Mouse (Mus musculus) cerebellum, adult 2 months (tissue): ENCODE results near the gene Eif3k. TPM values are rescaled to one million over a fixed set of nuclear protein-coding genes. Genes with fewer than 3 reads are reported as not detected.
A peak's percentile ranks its signal among the peaks of the same experiment; 100 is the strongest.

Source experiments
- DNase-seq, 2 experiments: peaks; one replicate each; pipeline ENCODE4 v3.0.0; 2021
- H3K27ac ChIP-seq: fragments of 200-500 bp; 2 replicates; pipeline ENCODE4 v1.5.1; 2012; ENCODE audit warnings: low read length, control low read depth, inconsistent platforms; ENCODE audit not compliant: insufficient read depth
- H3K27me3 ChIP-seq: fragments of 200-500 bp; 2 replicates; pipeline ENCODE4 v1.6.1; 2012; ENCODE audit warnings: inconsistent platforms, mild to moderate bottlenecking, low read length, moderate library complexity; ENCODE audit not compliant: control insufficient read depth, insufficient read depth
- H3K4me1 ChIP-seq: fragments of 200-500 bp; 2 replicates; pipeline ENCODE4 v1.6.1; 2011; ENCODE audit warnings: low read length; ENCODE audit not compliant: control insufficient read depth, insufficient read depth
- H3K4me3 ChIP-seq: fragments of 200-500 bp; replicated peaks from 2 replicates; pipeline ENCODE3; 2011; ENCODE audit warnings: mild to moderate bottlenecking, low read depth, low read length, control low read depth; ENCODE audit not compliant: insufficient read depth
- CTCF ChIP-seq: fragments of 200-500 bp; IDR thresholded peaks from 2 replicates; pipeline ENCODE4 v1.5.1; 2011; ENCODE audit warnings: low read depth, mild to moderate bottlenecking, control low read depth, low read length, moderate library complexity, borderline replicate concordance; ENCODE audit not compliant: insufficient read depth
- POLR2A ChIP-seq: fragments of 200-500 bp; IDR thresholded peaks from 2 replicates; pipeline ENCODE4 v1.6.1; 2011; ENCODE audit warnings: low read length, control low read depth, borderline replicate concordance; ENCODE audit not compliant: insufficient read depth
- WGBS: fragments of 180-500 bp; shearing (Covaris S2); methylation state at CpG from one replicate; pipeline ENCODE4 v1.1.7; 2018; 5-methylcytosine and 5-hydroxymethylcytosine counted together
- polyA plus RNA-seq: library from polyadenylated mRNA; depleted of rRNA; stranded (reverse); fragments of >200 nt; gene quantifications from 2 replicates; pipeline ENCODE4 v1.2.3, GENCODE M21; 2012

Eif3k gene
- polyA plus RNA-seq, 1 experiment = 322 TPM

DNA sequence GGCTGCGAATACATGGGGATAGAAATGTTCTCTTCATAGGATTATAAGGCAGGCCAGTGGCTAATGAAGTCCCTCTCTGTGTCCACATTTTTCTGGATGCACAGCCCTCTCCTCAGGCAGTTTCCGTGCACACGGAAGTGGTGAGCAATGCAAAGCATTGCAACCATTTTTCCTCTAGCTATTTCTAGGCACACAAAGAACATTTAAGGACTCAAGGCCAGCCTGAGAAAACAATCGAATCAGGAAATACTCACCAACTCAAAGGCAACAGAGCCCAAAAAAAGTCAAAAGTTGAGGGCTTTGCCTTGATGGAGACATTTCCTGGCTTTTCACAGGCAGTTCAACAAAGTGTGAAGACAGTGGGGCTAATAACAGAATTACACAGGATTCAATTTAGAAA, 40.5 kb downstream of the Eif3k start:
- Histone ChIP-seq H3K27ac (peak overlapping the region; percentile 67; the same call in 1 of the 2 replicates), H3K4me3 (no peak overlapping the region), H3K27me3 (no peaks in the 10 kb centered on the region), H3K4me1 (peaks cover 25% of the 10 kb centered on the region)
- TF ChIP-seq POLR2A (no peak), CTCF (no peak)
- DNase-seq = no peak
- 84% methylated on average over 4 of the region's 4 CpGs for WGBS

DNA sequence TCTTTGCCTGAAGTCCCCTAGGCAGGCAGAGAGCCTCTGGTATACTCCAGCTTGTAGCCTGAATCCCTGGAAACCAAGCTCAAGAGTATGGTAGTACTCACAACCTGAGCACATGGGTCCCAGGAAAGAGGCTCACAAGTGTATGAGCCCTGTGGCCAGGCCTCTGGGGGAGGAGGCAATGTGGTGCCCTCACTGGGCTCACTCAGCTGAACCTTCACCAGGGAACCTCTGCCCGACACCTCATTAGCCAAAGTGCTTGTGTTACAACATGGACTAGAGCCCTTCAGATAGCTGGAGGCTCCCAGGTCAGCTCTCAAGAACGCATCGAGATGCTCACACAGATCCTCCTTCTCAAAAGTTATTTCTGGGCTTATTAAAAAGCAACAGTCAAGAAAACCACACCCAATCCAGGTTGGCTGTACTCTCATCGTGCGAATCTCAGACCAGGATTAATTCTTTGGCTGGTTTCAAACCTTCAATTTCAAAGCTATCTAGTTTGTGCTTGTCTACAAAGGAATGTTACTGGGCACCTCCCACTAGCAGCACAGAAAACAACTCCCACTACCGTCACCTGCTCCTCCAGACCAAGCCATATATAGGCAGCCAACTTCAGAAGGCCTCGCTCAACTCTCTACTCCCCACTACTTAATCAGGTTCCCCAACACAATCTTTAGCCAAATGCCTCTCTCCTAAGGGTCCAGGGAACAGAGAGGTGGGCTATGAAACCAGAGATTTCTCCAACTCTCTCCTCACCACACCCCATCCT, 42.1 kb downstream of the Eif3k start:
- no peak for TF ChIP-seq CTCF
- no peak for TF ChIP-seq POLR2A
- Histone ChIP-seq H3K27ac (peak overlapping the region; percentile 35), H3K4me1 (peaks cover 20% of the 10 kb centered on the region), H3K4me3 (no peak overlapping the region), H3K27me3 (no peaks in the 10 kb centered on the region)
- no peak for DNase-seq
- WGBS = 83% methylated on average over 7 of the region's 7 CpGs

DNA sequence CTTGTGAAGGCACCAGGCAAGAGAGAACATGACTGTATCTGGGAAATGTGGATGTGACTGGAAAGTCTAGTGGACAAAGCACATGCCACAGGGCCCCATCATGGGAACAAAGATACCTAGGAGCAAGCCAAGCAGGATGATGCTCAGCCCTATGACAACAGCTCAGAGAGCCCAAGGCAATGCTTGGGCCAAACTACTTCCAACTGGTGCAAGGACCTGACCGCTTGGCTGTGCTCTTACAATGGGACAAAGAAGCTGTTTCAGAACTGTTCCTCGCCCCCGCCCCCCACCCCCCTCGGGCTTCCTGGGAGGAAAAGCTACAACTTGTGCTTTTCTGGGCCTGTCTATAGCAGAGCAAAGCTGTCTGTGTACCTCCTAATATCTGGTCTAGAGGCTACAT, 43.0 kb downstream of the Eif3k start:
- H3K27ac ChIP-seq = peak overlapping the region; percentile 12; the same call in 1 of the 2 replicates
- no peak for DNase-seq
- WGBS = 63% methylated on average over 4 of the region's 4 CpGs
- H3K27me3 ChIP-seq = no peaks in the 10 kb centered on the region
- H3K4me1 ChIP-seq = peaks cover 29% of the 10 kb centered on the region
- H3K4me3 ChIP-seq = no peak overlapping the region
- no peak for TF ChIP-seq POLR2A

DNA sequence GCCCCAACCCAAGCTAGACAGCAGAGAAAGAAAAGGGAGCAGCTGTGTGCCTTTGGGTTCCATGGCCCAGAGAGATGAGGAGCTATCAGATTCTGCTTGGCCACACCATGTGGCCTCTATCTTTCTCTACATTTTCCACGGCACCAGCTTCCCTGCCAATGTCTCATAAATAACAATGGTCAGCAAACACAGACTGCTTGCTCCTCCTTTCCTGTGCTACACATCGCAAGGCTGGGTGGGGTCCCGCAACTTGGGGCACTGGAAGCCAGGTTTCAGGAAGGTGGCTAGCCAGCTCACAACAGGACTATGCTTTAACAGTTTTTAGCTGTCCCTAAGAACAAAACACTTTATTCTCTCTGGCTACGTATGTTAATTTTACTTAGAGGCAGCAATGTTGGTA, 44.9 kb downstream of the Eif3k start:
- 63% methylated on average over 4 of the region's 4 CpGs for WGBS
- peak overlapping the region; percentile 7; the same call in 1 of the 2 replicates for H3K27ac ChIP-seq
- TF ChIP-seq CTCF (no peak), POLR2A (no peak)
- H3K27me3 ChIP-seq = no peaks in the 10 kb centered on the region
- H3K4me1 ChIP-seq = peaks cover 28% of the 10 kb centered on the region
- H3K4me3 ChIP-seq = no peak overlapping the region
- no peak for DNase-seq

DNA sequence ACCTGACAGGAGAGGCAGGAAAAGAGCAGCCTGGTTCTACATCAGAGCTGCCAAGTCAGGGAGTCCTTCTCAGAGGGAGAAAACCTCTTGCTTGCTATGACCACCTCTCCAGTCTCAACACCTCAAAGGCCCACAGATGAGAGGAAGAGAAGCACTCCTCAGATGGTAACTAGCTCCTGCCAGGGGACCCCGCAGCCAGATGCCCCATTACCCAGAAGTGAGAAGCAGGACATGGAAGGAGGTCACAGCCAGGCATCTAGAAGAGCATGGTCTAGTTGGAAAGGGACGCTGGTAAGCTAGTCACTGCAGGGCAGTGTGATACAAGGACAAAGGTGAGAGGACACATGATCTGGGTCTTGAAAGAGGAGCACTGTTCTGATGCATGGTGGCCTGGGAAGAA, 47.8 kb downstream of the Eif3k start:
- DNase-seq = no peak
- WGBS = 72% methylated on average over 2 of the region's 2 CpGs
- no peak overlapping the region for H3K27ac ChIP-seq
- peaks cover 38% of the 10 kb centered on the region for H3K4me1 ChIP-seq
- H3K4me3 ChIP-seq = no peak overlapping the region
- no peaks in the 10 kb centered on the region for H3K27me3 ChIP-seq
- no peak for TF ChIP-seq CTCF
- no peak for TF ChIP-seq POLR2A

DNA sequence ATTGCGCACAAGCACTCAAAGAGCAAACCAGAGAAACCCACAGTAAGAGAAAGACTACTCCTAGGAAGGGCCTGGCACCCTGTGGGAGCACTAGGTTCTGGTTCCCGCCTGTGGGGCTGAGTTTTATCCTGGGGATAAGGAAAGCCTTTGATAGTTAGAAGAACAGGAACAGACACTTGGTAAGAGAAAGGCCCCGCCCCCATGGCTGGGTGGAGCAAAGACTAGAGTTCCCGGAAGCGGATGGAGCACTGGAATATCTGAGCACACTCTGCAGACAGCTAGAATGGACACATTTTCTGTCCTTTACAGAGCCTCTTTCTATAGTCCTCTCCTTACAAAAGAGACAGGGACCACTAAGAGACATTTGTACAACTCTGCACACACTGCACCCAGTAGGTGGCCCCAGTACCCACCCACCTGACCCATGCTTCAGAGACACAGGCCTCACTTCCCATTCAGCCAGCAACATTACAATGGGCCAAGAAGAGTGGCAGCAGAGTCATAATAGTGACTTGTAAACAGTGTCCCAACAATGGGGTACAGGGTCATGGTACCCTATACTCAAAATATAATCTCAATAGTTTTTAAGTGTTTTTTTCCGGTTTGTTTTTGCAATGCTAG, 49.1 kb downstream of the Eif3k start:
- DNase-seq = no peak
- Histone ChIP-seq H3K4me1 (peaks cover 38% of the 10 kb centered on the region), H3K4me3 (no peak overlapping the region), H3K27ac (no peak overlapping the region), H3K27me3 (no peaks in the 10 kb centered on the region)
- 91% methylated on average over 6 of the region's 6 CpGs for WGBS
- TF ChIP-seq CTCF = no peak
- TF ChIP-seq POLR2A = no peak

DNA sequence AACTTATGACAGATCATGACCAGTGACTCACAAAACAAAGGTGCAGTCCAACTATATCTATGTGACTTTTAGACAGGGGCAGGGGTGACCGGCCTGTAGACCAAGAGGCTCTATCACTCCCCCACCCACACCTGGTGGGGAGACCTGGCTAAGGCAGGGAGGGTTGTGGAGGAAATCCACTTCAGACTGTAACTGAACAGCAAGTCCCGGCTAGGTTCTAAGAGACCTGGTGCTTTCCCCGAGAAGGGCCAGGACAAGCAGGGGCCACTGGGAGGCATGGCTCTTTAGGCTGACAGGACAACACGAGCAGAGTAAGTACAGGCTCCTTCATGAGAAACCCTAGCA, 50.0 kb downstream of the Eif3k start:
- H3K4me3 ChIP-seq = no peak overlapping the region
- peaks cover 35% of the 10 kb centered on the region for H3K4me1 ChIP-seq
- no peak for DNase-seq
- 87% methylated on average over 4 of the region's 4 CpGs for WGBS
- no peaks in the 10 kb centered on the region for H3K27me3 ChIP-seq
- no peak overlapping the region for H3K27ac ChIP-seq
- TF ChIP-seq CTCF (no peak), POLR2A (no peak)

DNA sequence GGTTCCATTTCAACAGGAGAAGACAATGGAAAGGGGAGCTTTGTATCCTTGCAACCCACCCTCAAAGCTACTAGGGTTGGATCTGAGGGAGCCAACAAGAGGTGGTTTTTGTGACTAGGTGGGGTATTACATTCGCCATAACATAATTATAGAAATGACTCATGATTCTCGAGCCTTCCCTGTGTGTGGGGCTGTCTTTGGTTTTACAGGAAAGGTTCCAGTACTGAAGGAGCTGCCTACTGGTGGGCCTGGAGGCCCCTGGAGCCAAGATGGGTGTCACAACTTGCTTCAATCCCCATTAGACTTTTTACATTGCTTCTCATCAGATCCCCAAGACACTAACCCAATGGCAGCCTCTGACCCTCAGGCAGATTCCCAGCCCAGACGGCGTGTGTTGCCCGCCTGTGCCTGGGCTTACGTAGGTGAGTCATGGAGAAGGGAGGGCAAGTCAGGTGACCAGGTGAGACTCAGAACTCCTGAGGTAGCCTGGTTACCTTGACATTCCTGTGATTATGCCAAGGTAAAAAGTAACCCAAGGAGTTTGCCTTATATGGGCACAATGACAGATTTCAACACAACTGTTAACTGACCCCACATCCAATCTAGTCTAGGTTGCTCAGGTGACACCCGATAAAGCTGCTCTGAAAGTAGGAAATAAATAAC, 50.5 kb downstream of the Eif3k start:
- 73% methylated on average over 7 of the region's 7 CpGs for WGBS

More for the DNA sequence above, 50.5 kb downstream of the Eif3k start:
- Histone ChIP-seq H3K27me3 (no peaks in the 10 kb centered on the region), H3K4me1 (peaks cover 31% of the 10 kb centered on the region), H3K4me3 (no peak overlapping the region), H3K27ac (no peak overlapping the region; the same call in 1 of the 2 replicates)
- no peak for DNase-seq
- TF ChIP-seq POLR2A = no peak
- no peak for TF ChIP-seq CTCF
